Mouse (Mus musculus) small intestine, adult 10 weeks (tissue): ENCODE measurements around the gene Ager. TPM values are rescaled to one million over a fixed set of nuclear protein-coding genes. Genes with fewer than 3 reads are reported as not detected.

Experiments used
- polyA plus RNA-seq: library from polyadenylated mRNA; stranded (reverse); fragments of 350-450 nt; fragmentation: Illumina TruSeq; extraction: RNeasy Lipid Tissue Mini Kit (QIAGEN cat#74804); gene quantifications from one replicate; pipeline ENCODE4 v1.2.3, GENCODE M21; 2014; ENCODE audit warnings: low replicate concordance

Gene Ager
- not detected for polyA plus RNA-seq

GRCm38 (mm10) chr17:34597566-34598095 lies at the start of gene Ager:
Gene Ager, plus strand, starts transcription at chr17:34597862.

GRCm38 (mm10) chr17:34564003-34564421 lies 33.6 kb upstream of the Ager start, which contains the start of gene Notch4:
Gene Notch4, plus strand, starts transcription at chr17:34564268.

GRCm38 (mm10) chr17:34589681-34590101 lies 8.0 kb upstream of the Ager start, which contains the start of gene Gpsm3:
Gene Gpsm3, plus strand, starts transcription at chr17:34589806.

GRCm38 (mm10) chr17:34591029-34591993 lies 6.4 kb upstream of the Ager start, which contains the start of gene Pbx2:
Gene Pbx2, plus strand, starts transcription at chr17:34591266.

GRCm38 (mm10) chr17:34603375-34604060 lies 5.9 kb downstream of the Ager start, which contains the start of gene Rnf5:
Gene Rnf5, minus strand, starts transcription at chr17:34603690.

GRCm38 (mm10) chr17:34604061-34604508 lies 6.4 kb downstream of the Ager start, which contains the start of gene Agpat1:
Gene Agpat1, plus strand, starts transcription at chr17:34604262.

GRCm38 (mm10) chr17:34615871-34616270 lies 18.2 kb downstream of the Ager start, which contains the start of gene Egfl8:
Gene Egfl8, minus strand, starts transcription at chr17:34615971.

GRCm38 (mm10) chr17:34627943-34628643 lies 30.4 kb downstream of the Ager start, which contains the start of gene Ppt2:
Gene Ppt2, minus strand, starts transcription at chr17:34628510.

GRCm38 (mm10) chr17:34629221-34629751 lies 31.6 kb downstream of the Ager start, which contains the start of gene Prrt1:
Gene Prrt1, plus strand, starts transcription at chr17:34629533.

GRCm38 (mm10) chr17:34644608-34645007 lies 46.9 kb downstream of the Ager start, which contains the start of gene Fkbpl:
Gene Fkbpl, plus strand, starts transcription at chr17:34644764.

GRCm38 (mm10) chr17:34646906-34647787 lies 49.5 kb downstream of the Ager start, which contains the start of gene Atf6b:
Gene Atf6b, plus strand, starts transcription at chr17:34647146.

Other genes starting within 250 kb of the Ager start
- gene Btnl2, start 243.0 kb upstream of the Ager start, polyA plus RNA-seq = 76.7 TPM
- 231 TPM for gene Btnl1, start 220.7 kb upstream of the Ager start, polyA plus RNA-seq
- gene BC051142, start 199.0 kb upstream of the Ager start, polyA plus RNA-seq = 1.1 TPM
- 36.6 TPM for gene Btnl4, start 120.5 kb upstream of the Ager start, polyA plus RNA-seq
- 268 TPM for gene Btnl6, start 80.5 kb upstream of the Ager start, polyA plus RNA-seq
- gene Notch4, start 33.6 kb upstream of the Ager start, polyA plus RNA-seq = 0.15 TPM
- 2.0 TPM for gene Gpsm3, start 8.1 kb upstream of the Ager start, polyA plus RNA-seq
- 13.8 TPM for gene Pbx2, start 6.6 kb upstream of the Ager start, polyA plus RNA-seq
- 56.8 TPM for gene Rnf5, start 5.8 kb downstream of the Ager start, polyA plus RNA-seq
- gene Agpat1, start 6.4 kb downstream of the Ager start, polyA plus RNA-seq = 3.7 TPM
- not detected for gene Egfl8, start 18.1 kb downstream of the Ager start, polyA plus RNA-seq
- gene Ppt2, start 30.6 kb downstream of the Ager start, polyA plus RNA-seq = 0.74 TPM
- gene Prrt1, start 31.7 kb downstream of the Ager start, polyA plus RNA-seq = 1.6 TPM
- 1.6 TPM for gene Fkbpl, start 46.9 kb downstream of the Ager start, polyA plus RNA-seq
- 1.3 TPM for gene Atf6b, start 49.3 kb downstream of the Ager start, polyA plus RNA-seq
- gene Tnxb, start 72.7 kb downstream of the Ager start, polyA plus RNA-seq = not detected
- gene C4b, start 146.0 kb downstream of the Ager start, polyA plus RNA-seq = 0.19 TPM
- not detected for gene Cyp21a1, start 206.7 kb downstream of the Ager start, polyA plus RNA-seq
- gene Stk19, start 239.1 kb downstream of the Ager start, polyA plus RNA-seq = 17.0 TPM
- 1.6 TPM for gene Dxo, start 239.2 kb downstream of the Ager start, polyA plus RNA-seq